Mouse (Mus musculus) right cerebral cortex, postnatal 10 days (tissue): Measurements from ENCODE around the gene Dnajb12.

Experiments used
- DNase-seq, 2 experiments: peaks; one replicate each; pipeline ENCODE4 v3.0.0; 2021; ENCODE audit warnings: low spot score in 2 of 2

The Dnajb12 gene

GRCm38 (mm10) chr10:59896911-59897331, 17.6 kb downstream of the Dnajb12 start:
- peak; percentile 70 to 77 for DNase-seq

GRCm38 (mm10) chr10:59897511-59897910, 18.2 kb downstream of the Dnajb12 start:
- DNase-seq, result peak; percentile 92 to 97

- peak in 1 of 2 experiments; percentile 71 for DNase-seq
Observed at GRCm38 (mm10) chr10:59898180-59898778, 18.9 kb downstream of the Dnajb12 start.

GRCm38 (mm10) chr10:59898935-59899334, 19.6 kb downstream of the Dnajb12 start:
- no peak for DNase-seq

- DNase-seq, result peak; percentile 96 to 98
Observed at GRCm38 (mm10) chr10:59899341-59900173, 20.2 kb downstream of the Dnajb12 start.

GRCm38 (mm10) chr10:59900174-59900435, 20.7 kb downstream of the Dnajb12 start:
- DNase-seq, result no peak

GRCm38 (mm10) chr10:59900939-59901338, 21.6 kb downstream of the Dnajb12 start:
- no peak for DNase-seq

GRCm38 (mm10) chr10:59901463-59901862, 22.1 kb downstream of the Dnajb12 start:
- DNase-seq, result no peak

GRCm38 (mm10) chr10:59901986-59902605, 22.7 kb downstream of the Dnajb12 start:
- DNase-seq, result no peak

GRCm38 (mm10) chr10:59902606-59902990, 23.2 kb downstream of the Dnajb12 start:
- no peak for DNase-seq

- no peak for DNase-seq
Observed at GRCm38 (mm10) chr10:59903170-59903569, 23.8 kb downstream of the Dnajb12 start.

- DNase-seq, result no peak
Observed at GRCm38 (mm10) chr10:59907080-59907609, 27.8 kb downstream of the Dnajb12 start.

- no peak for DNase-seq
Observed at GRCm38 (mm10) chr10:59907695-59908299, 28.4 kb downstream of the Dnajb12 start.

- DNase-seq, result no peak
Observed at GRCm38 (mm10) chr10:59908776-59909315, 29.5 kb downstream of the Dnajb12 start.

- no peak for DNase-seq
Observed at GRCm38 (mm10) chr10:59909357-59909847, 30.0 kb downstream of the Dnajb12 start.

GRCm38 (mm10) chr10:59911091-59911490, 31.7 kb downstream of the Dnajb12 start:
- DNase-seq, result no peak

- no peak for DNase-seq
Observed at GRCm38 (mm10) chr10:59911561-59912198, 32.3 kb downstream of the Dnajb12 start.

GRCm38 (mm10) chr10:59915196-59915962, 36.0 kb downstream of the Dnajb12 start:
- no peak for DNase-seq

- peak in 1 of 2 experiments; percentile 38 for DNase-seq
Observed at GRCm38 (mm10) chr10:59916159-59916558, 36.8 kb downstream of the Dnajb12 start.

GRCm38 (mm10) chr10:59916649-59917048, 37.3 kb downstream of the Dnajb12 start:
- no peak for DNase-seq
